Mouse (Mus musculus) liver, embryonic 11.5 days (tissue): ENCODE data around the gene Slc12a7. TPM values are rescaled to one million over a fixed set of nuclear protein-coding genes. Genes with fewer than 3 reads are reported as not detected.
"Not testable (repeated sequence)": the region's sequence is repeated elsewhere in the genome, so short reads cannot be mapped to it uniquely, and the experiment has no call there.

Experiments used
- ATAC-seq: fragments of 200-750 bp; cut with Nextera tagmentation; replicated peaks from 2 replicates; pipeline ENCODE4 v1.8.0; 2017; ENCODE audit warnings: moderate number of reproducible peaks, mild to moderate bottlenecking, moderate TSS enrichment, moderate library complexity; ENCODE audit not compliant: low FRiP score
- DNase-seq: peaks from one replicate; pipeline ENCODE4 v3.0.0-alpha.2; 2017; ENCODE audit warnings: low spot score
- H3K27ac ChIP-seq: fragments of 300-500 bp; sonication (generic); 2 replicates; pipeline ENCODE4 v1.5.1; 2014; ENCODE audit warnings: mild to moderate bottlenecking, low read depth, low read length, control low read depth
- H3K27me3 ChIP-seq: fragments of 300-500 bp; sonication (generic); replicated peaks from 2 replicates; pipeline ENCODE4 v1.6.1; 2014; ENCODE audit warnings: low read length, mixed read lengths; ENCODE audit not compliant: control insufficient read depth, insufficient read depth
- H3K36me3 ChIP-seq: fragments of 300-500 bp; sonication (generic); 2 replicates; pipeline ENCODE4 v1.6.1; 2014; ENCODE audit warnings: mild to moderate bottlenecking, low read length, moderate library complexity, mixed read lengths; ENCODE audit not compliant: control insufficient read depth, insufficient read depth
- H3K4me1 ChIP-seq: fragments of 300-500 bp; sonication (generic); replicated peaks from 2 replicates; pipeline ENCODE4 v1.6.1; 2014; ENCODE audit warnings: low read length, mixed read lengths; ENCODE audit not compliant: control insufficient read depth, insufficient read depth
- H3K4me2 ChIP-seq: fragments of 300-500 bp; sonication (generic); 2 replicates; pipeline ENCODE4 v1.6.1; 2014; ENCODE audit warnings: mild to moderate bottlenecking, control low read depth, moderate library complexity
- H3K4me3 ChIP-seq: fragments of 300-500 bp; sonication (generic); 2 replicates; pipeline ENCODE4 v1.5.1; 2014; ENCODE audit warnings: low read depth, low read length, control low read depth
- H3K9ac ChIP-seq: fragments of 300-500 bp; sonication (generic); 2 replicates; pipeline ENCODE4 v1.6.1; 2014; ENCODE audit warnings: low read depth, low read length, control low read depth
- H3K9me3 ChIP-seq: fragments of 300-500 bp; sonication (generic); 2 replicates; pipeline ENCODE4 v1.6.1; 2016; ENCODE audit warnings: low read length, inconsistent platforms, mixed read lengths; ENCODE audit not compliant: control insufficient read depth
- WGBS: fragments of 180-500 bp; shearing (Covaris S2); extraction: QIAGEN DNeasy Blood & Tissue Kit; methylation state at CpG from one replicate; pipeline ENCODE4 v1.1.7; 2014; 5-methylcytosine and 5-hydroxymethylcytosine counted together
- polyA plus RNA-seq: library from polyadenylated mRNA; unstranded; fragments of >200 nt; fragmentation: Nextera tagmentation; extraction: Ambion mirVana; gene quantifications from 2 replicates; pipeline ENCODE4 v1.2.1, GENCODE M21; 2014

Slc12a7 gene
- polyA plus RNA-seq, 1 experiment from 2014 or later = 20.4 TPM

DNA sequence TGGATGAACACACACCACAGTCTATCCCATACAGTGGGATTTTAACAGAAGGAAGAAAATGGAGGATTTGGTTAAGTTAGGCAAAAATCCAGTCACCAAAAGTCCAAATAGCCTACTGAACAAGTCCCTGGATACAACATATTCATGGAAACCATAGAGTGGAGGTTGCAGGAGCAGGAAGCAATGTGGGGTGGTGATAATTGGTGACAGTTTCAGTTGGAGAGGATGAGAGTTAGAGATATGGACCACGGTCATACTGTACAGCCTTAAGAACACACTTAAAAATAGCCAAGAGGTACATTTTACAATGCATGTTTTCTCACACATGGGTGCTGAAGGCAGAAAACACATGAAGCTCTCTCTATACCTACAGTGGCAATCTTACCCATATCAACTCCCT is 37.9 kb upstream of the Slc12a7 start:
- Histone ChIP-seq H3K27ac (no peak overlapping the region), H3K4me2 (no peak overlapping the region), H3K4me3 (no peak overlapping the region), H3K27me3 (no peaks in the 10 kb centered on the region), H3K36me3 (no peaks in the 10 kb centered on the region), H3K4me1 (no peaks in the 10 kb centered on the region), H3K9ac (no peak overlapping the region), H3K9me3 (no peaks in the 10 kb centered on the region)
- WGBS = 50% methylated on average over 1 of the region's 1 CpGs
- no peak for ATAC-seq
- DNase-seq = no peak

DNA sequence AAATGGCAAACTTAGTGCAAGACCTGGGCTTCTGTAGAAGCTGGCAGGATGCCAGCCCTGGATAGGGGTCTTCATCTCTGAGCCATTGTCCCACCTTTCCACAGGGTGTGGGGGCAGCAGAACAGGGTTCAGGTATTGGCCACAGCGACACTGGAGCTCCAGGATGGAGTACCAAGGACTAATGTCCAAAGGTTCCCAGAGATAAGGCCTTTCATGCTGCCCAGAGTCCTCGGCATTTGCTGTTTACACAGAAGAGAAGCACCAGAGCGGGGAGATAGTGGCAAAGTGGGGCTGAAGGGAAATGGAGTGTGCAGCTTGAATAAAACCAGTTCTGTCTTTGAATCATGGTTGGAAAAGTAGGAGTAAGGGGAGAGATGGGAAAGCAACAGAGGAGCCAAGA is 36.4 kb upstream of the Slc12a7 start:
- DNase-seq (no peak), ATAC-seq (no peak)
- H3K4me3 ChIP-seq = no peak overlapping the region
- H3K4me2 ChIP-seq = no peak overlapping the region
- H3K9me3 ChIP-seq = no peaks in the 10 kb centered on the region
- H3K9ac ChIP-seq = no peak overlapping the region
- H3K27me3 ChIP-seq = no peaks in the 10 kb centered on the region
- 57% methylated on average over 3 of the region's 3 CpGs for WGBS
- no peak overlapping the region for H3K27ac ChIP-seq
- no peaks in the 10 kb centered on the region for H3K36me3 ChIP-seq
- H3K4me1 ChIP-seq = no peaks in the 10 kb centered on the region

DNA sequence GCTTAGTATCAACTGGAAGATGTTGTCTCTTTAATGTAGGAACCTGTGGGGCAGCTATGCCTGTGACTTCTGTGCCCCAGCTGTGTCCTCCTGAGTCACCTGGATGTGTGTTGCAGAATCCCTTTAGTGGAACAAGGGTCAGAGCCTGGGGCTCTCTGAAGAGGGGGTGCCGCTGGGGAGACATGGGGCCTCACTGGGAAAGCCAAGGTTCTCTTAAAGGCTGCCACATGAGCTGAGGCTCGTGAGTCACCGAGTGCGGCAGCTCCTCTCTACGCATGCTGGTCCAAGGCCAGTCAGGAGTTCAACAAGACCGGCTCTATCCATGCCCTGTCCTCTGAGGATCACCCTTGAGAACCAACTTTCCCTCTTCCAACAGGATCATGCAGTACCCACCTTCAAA is 33.2 kb upstream of the Slc12a7 start:
- H3K9ac ChIP-seq = no peak overlapping the region
- DNase-seq (no peak), ATAC-seq (no peak)
- WGBS = 85% methylated on average over 6 of the region's 6 CpGs
- H3K27me3 ChIP-seq = no peaks in the 10 kb centered on the region
- no peaks in the 10 kb centered on the region for H3K36me3 ChIP-seq
- no peak overlapping the region for H3K27ac ChIP-seq
- H3K4me2 ChIP-seq = no peak overlapping the region
- no peak overlapping the region for H3K4me3 ChIP-seq
- no peaks in the 10 kb centered on the region for H3K4me1 ChIP-seq
- H3K9me3 ChIP-seq = no peaks in the 10 kb centered on the region

DNA sequence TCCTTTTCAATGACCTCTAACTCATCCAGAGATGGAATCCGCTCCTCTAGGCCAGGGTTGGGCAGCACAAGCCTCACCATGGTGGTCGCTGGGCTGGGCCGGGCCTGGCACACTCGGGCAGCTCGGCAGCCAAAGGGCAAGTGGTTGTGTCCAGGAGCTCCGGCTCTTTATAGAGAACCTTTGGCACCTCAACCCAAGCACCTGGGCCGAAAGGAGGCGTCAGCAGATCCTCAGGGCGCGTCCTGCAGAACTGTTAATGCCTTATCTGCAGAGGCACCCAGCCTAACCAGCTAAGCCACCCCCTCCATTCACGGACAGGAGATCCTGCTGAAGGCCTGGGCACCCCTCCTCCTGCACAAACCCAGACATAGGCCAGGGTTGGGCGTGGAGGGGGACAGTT is 32.3 kb upstream of the Slc12a7 start:
- Histone ChIP-seq H3K27me3 (no peaks in the 10 kb centered on the region), H3K36me3 (no peaks in the 10 kb centered on the region), H3K9me3 (no peaks in the 10 kb centered on the region), H3K4me2 (no peak overlapping the region), H3K4me1 (no peaks in the 10 kb centered on the region), H3K27ac (no peak overlapping the region), H3K9ac (no peak overlapping the region), H3K4me3 (no peak overlapping the region)
- ATAC-seq = no peak
- DNase-seq = no peak
- 84% methylated on average over 12 of the region's 12 CpGs for whole genome bisulfite sequencing

DNA sequence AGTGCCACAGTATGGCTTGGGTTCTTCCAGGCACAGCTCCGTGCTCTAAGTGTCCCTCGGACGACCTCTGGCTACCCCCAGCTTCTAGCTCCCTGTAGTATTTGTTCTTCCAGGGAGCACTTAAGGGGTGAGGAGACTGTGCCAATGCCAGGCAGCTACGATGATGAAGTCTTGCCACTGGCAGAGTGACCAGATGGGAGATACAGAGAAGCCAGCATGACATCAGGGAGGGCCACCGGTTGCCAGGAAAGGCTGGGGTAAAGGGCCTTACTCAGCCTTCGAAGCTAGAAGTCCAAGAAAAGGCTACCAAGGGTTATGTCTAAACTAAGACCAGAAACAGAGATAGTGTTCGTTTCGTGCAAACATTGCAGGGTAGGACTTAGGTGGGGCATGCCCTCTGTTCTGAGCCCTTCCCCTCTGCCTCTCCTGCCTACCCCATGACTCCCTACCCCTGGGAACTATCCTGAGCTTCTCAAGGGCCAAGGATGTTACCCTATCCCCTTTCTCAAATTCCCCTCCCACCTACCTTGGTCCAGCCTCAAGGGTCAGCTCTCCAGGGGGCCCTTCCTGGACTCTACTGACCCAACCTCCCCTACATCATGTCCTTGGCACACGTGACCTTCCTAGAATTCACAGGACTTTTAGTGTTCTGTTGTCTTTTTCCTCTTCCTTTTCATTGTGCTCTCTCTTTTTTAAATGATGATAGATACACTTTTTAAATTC is 31.6 kb upstream of the Slc12a7 start:
- Histone ChIP-seq H3K9me3 (no peaks in the 10 kb centered on the region), H3K4me3 (no peak overlapping the region), H3K4me2 (no peak overlapping the region), H3K27me3 (no peaks in the 10 kb centered on the region), H3K4me1 (no peaks in the 10 kb centered on the region), H3K36me3 (no peaks in the 10 kb centered on the region), H3K9ac (no peak overlapping the region), H3K27ac (no peak overlapping the region)
- WGBS = 73% methylated on average over 9 of the region's 9 CpGs
- ATAC-seq (no peak), DNase-seq (no peak)

DNA sequence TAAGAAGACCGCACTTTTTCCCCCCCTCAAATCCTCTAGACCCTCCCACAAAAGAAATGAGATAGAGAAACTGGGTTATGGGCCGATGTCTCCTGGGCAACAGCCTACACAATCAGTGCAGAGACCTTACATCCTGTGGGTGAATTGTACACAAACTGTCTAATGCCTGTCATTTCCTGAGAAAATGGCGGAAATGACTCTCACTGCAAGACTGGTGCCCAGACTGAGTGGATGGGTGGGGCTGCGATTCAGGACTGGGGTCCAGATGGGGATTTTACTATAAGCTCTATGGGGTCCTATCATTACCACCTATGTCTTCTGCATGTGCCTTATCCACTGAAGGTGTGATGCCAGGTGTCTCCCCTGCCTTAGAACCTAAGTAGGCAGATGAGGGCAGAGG is 30.1 kb upstream of the Slc12a7 start:
- no peak overlapping the region for H3K27ac ChIP-seq
- DNase-seq (no peak), ATAC-seq (no peak)
- WGBS = 61% methylated on average over 4 of the region's 4 CpGs
- no peak overlapping the region for H3K4me3 ChIP-seq
- H3K9ac ChIP-seq = no peak overlapping the region
- no peak overlapping the region for H3K4me2 ChIP-seq
- H3K36me3 ChIP-seq = no peaks in the 10 kb centered on the region
- H3K9me3 ChIP-seq = no peaks in the 10 kb centered on the region
- no peaks in the 10 kb centered on the region for H3K27me3 ChIP-seq
- H3K4me1 ChIP-seq = no peaks in the 10 kb centered on the region

DNA sequence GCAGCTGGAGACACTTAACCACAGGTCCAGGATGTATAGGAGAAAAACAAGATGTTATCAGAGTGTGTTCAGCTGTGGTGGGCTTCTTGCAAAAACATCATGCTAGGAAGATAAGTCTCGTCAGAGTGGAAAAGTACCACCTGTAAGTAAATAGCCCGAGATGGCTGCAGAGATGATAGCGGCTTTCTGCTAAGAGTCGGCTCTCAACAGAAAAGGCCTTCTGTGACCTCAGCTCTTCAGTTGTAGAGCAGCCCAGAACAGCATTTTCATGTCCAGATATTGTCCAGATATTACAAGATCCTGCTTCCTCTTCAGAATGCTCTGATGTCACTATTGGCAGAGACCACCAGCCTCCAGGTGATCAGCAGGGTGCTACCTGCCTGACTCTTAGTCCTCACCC is 29.4 kb upstream of the Slc12a7 start:
- H3K27me3 ChIP-seq, H3K4me3 ChIP-seq, H3K9me3 ChIP-seq, H3K36me3 ChIP-seq, H3K4me1 ChIP-seq, DNase-seq, H3K4me2 ChIP-seq, H3K27ac ChIP-seq, H3K9ac ChIP-seq, ATAC-seq: not testable (repeated sequence)
- 64% methylated on average over 4 of the region's 4 CpGs for WGBS

DNA sequence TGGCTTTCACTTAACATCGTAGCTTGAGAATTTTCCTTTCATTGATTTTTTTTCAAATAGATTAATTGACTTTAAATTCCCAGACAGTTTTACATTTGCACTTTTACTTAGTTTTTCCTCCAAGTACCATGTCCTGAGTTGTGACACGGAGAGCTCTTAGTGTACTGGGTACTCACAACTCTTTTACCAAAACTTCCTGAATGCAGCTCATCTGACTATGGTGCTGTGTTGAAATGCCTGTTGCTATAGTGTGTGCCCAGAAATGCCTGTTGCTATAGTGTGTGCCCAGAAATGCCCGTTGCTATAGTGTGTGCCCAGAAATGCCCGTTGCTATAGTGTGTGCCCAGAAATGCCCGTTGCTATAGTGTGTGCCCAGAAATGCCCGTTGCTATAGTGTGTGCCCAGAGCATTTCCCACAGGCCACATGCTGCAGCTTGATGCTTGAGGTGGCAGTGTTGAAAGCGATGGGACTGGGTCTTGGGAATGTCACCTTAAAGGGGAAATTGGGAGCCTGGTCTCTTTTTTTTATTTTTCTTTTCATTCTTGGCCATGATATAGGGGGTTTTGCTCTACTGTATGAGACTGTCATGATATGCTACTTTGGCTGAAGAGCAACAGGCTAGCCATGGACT is 28.1 kb upstream of the Slc12a7 start, which contains the start of gene Slc6a19:
Gene Slc6a19 (minus strand): TSS at position 172 of the 632 bp plus-strand sequence.
- DNase-seq (no peak), ATAC-seq (no peak)
- no peaks in the 10 kb centered on the region for H3K4me1 ChIP-seq
- H3K27me3 ChIP-seq = no peaks in the 10 kb centered on the region
- H3K9me3 ChIP-seq = no peaks in the 10 kb centered on the region
- 82% methylated on average over 7 of the region's 7 CpGs for WGBS
- H3K27ac ChIP-seq = no peak within 1 kb of the TSS
- no peak within 1 kb of the TSS for H3K4me2 ChIP-seq
- no peak within 1 kb of the TSS for H3K4me3 ChIP-seq
- no peaks in the 10 kb centered on the region for H3K36me3 ChIP-seq
- no peak within 1 kb of the TSS for H3K9ac ChIP-seq

DNA sequence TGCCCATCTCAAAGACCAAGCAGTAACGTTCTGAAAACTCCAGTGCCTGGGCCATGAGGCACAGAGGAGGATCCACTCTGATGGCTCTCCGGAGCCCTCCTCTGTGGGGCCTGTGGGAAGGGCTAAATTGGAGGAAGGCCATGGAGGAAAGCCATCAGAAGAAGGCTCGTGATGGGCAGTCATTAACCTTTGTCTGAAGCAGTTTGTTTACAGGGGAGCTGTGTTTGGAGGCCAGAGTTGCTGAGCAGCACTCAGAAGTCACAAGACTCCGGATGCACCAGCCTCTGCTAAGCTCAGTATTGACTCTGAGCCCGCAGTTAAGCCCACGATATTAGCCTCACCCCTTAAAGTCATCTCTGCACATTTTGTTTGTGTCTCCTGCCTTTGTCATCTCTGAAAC is 23.4 kb upstream of the Slc12a7 start:
- WGBS = 60% methylated on average over 6 of the region's 6 CpGs
- Histone ChIP-seq H3K9me3 (no peaks in the 10 kb centered on the region), H3K36me3 (no peaks in the 10 kb centered on the region)

More for the DNA sequence above, 23.4 kb upstream of the Slc12a7 start:
- Histone ChIP-seq H3K27me3 (no peaks in the 10 kb centered on the region), H3K4me3 (no peak overlapping the region), H3K27ac (no peak overlapping the region), H3K4me2 (no peak overlapping the region), H3K9ac (no peak overlapping the region), H3K4me1 (no peaks in the 10 kb centered on the region)
- ATAC-seq (no peak), DNase-seq (no peak)
